Comparison of ENCODE assay signal across 9 mouse cellular contexts in genomic region chr11:118345693-118346092, GRCm38 (mm10). TPM values are rescaled to one million over a fixed set of nuclear protein-coding genes. Genes with fewer than 3 reads are reported as not detected.
DNase-seq lines count a peak whose midpoint lies in the region; ATAC-seq and TF ChIP-seq lines count a peak whose summit lies in the region.
"Had no signal": no experiment of that assay in that cellular context is flagged by ENCODE, and none has a peak within 500 bp of the region (broad histone marks: within the 10 kb centered on the region; RNA-seq: fewer than 3 reads in every experiment).

No protein-coding gene starts in this region.

- H3K9me3 ChIP-seq in heart, embryonic 10.5 days: no peaks in the 10 kb centered on the region
- no peaks in the 10 kb centered on the region for H3K9me3 ChIP-seq in lung, embryonic 14.5 days (ENCODE audit: low read depth, low read length)
- H3K9me3 ChIP-seq in embryonic facial prominence, embryonic 10.5 days: no peaks in the 10 kb centered on the region
- H3K9me3 ChIP-seq in hindbrain, embryonic 14.5 days (ENCODE audit: control insufficient read depth, low read length): no peaks in the 10 kb centered on the region
- H3K9me3 ChIP-seq: liver, embryonic 15.5 days had no signal

- H3K36me3 ChIP-seq in heart, embryonic 10.5 days: 0 out of 2 replicates have a peak, but pooled peaks cover 1% of the 10 kb centered on the region
- H3K36me3 ChIP-seq in lung, embryonic 14.5 days (ENCODE audit: insufficient read depth): no peaks in the 10 kb centered on the region; the same call in 1 of the 2 replicates
- H3K36me3 ChIP-seq in embryonic facial prominence, embryonic 10.5 days (replicated peaks): peaks cover 9% of the 10 kb centered on the region
- no peaks in the 10 kb centered on the region for H3K36me3 ChIP-seq in hindbrain, embryonic 14.5 days (replicated peaks; ENCODE audit: control insufficient read depth, insufficient read depth)
- H3K36me3 ChIP-seq: liver, embryonic 15.5 days had no signal

- H3K27ac ChIP-seq in heart, embryonic 10.5 days: peak overlapping the region; percentile 49; the same call in 1 of the 2 replicates
- H3K27ac ChIP-seq in lung, embryonic 14.5 days (ENCODE audit: low read depth): no peak overlapping the region; the same call in 1 of the 2 replicates
- 0 out of 2 replicates have a peak overlapping the region, but pooled peaks have one; percentile 40 for H3K27ac ChIP-seq in embryonic facial prominence, embryonic 10.5 days (replicated peaks)
- no peak overlapping the region for H3K27ac ChIP-seq in hindbrain, embryonic 14.5 days
- H3K27ac ChIP-seq: liver, embryonic 15.5 days had no signal

- peaks cover 69% of the 10 kb centered on the region for H3K4me1 ChIP-seq in heart, embryonic 10.5 days
- peaks cover 20% of the 10 kb centered on the region for H3K4me1 ChIP-seq in lung, embryonic 14.5 days (ENCODE audit: insufficient read depth)
- peaks cover 68% of the 10 kb centered on the region for H3K4me1 ChIP-seq in embryonic facial prominence, embryonic 10.5 days
- peaks cover 23% of the 10 kb centered on the region for H3K4me1 ChIP-seq in hindbrain, embryonic 14.5 days (replicated peaks; ENCODE audit: control insufficient read depth, insufficient read depth, low read length)

- H3K4me3 ChIP-seq in heart, embryonic 10.5 days: no peak overlapping the region
- H3K4me3 ChIP-seq in lung, embryonic 14.5 days (ENCODE audit: low read depth, low read length): no peak overlapping the region
- H3K4me3 ChIP-seq in embryonic facial prominence, embryonic 10.5 days: no peak overlapping the region
- no peak overlapping the region for H3K4me3 ChIP-seq in hindbrain, embryonic 14.5 days (replicated peaks; ENCODE audit: low read length)
- H3K4me3 ChIP-seq: liver, embryonic 15.5 days had no signal

- 54% methylated on average over 4 of the region's 4 CpGs for WGBS in heart, embryonic 10.5 days
- 34% methylated on average over 4 of the region's 4 CpGs for WGBS in lung, embryonic 14.5 days
- WGBS in embryonic facial prominence, embryonic 10.5 days: 70% methylated on average over 4 of the region's 4 CpGs
- WGBS in hindbrain, embryonic 14.5 days: 52% methylated on average over 4 of the region's 4 CpGs

- no peaks in the 10 kb centered on the region for H3K27me3 ChIP-seq in heart, embryonic 10.5 days (ENCODE audit: insufficient read depth, poor library complexity, severe bottlenecking)
- no peaks in the 10 kb centered on the region for H3K27me3 ChIP-seq in lung, embryonic 14.5 days (ENCODE audit: insufficient read depth, low read length)
- no peaks in the 10 kb centered on the region for H3K27me3 ChIP-seq in embryonic facial prominence, embryonic 10.5 days (replicated peaks; ENCODE audit: low read depth, poor library complexity, severe bottlenecking)
- no peaks in the 10 kb centered on the region for H3K27me3 ChIP-seq in hindbrain, embryonic 14.5 days (ENCODE audit: control insufficient read depth, insufficient read depth, low read length)

- peak; percentile 62 for ATAC-seq in lung, embryonic 14.5 days (ENCODE audit: insufficient read depth)
- ATAC-seq in hindbrain, embryonic 14.5 days (ENCODE audit: low FRiP score): peak; percentile 21; the same call in 1 of the 2 replicates

- no peak for TF ChIP-seq CTCF in lung, embryonic 14.5 days (IDR thresholded peaks at IDR 0.05; ENCODE audit: low read depth)

- H3K9ac ChIP-seq in lung, embryonic 14.5 days: no peak overlapping the region
- H3K9ac ChIP-seq in hindbrain, embryonic 14.5 days: no peak overlapping the region
- H3K9ac ChIP-seq: liver, embryonic 15.5 days had no signal

- peak; percentile 85 for DNase-seq in heart, embryonic 10.5 days (ENCODE audit: low spot score)
- no peak for DNase-seq in heart, adult 18-20 months
- peak; percentile 80 for DNase-seq in lung, embryonic 14.5 days
- DNase-seq in lung, postnatal 25 days (ENCODE audit: low spot score): no peak
- no peak for DNase-seq in embryonic facial prominence, embryonic 10.5 days (ENCODE audit: low spot score)
- peak; percentile 71 for DNase-seq in hindbrain, embryonic 14.5 days (ENCODE audit: low spot score)
- DNase-seq in spleen, adult 18-20 months: no peak
- no peak for DNase-seq in urinary bladder, adult 2 months (ENCODE audit: low spot score)

- H3K4me2 ChIP-seq in lung, embryonic 14.5 days: no peak overlapping the region
- H3K4me2 ChIP-seq in hindbrain, embryonic 14.5 days (replicated peaks): no peak overlapping the region
- H3K4me2 ChIP-seq: liver, embryonic 15.5 days had no signal

RNA-seq across cellular contexts. Expression of gene Cep295nl, which starts 3.4 kb away (rescaled TPM):
- polyA plus RNA-seq in heart, embryonic 10.5 days (2016; fragmentation: Nextera tagmentation; extraction: Ambion mirVana): 0.20 and 0.38 TPM in 2 replicates
- total RNA-seq in heart, adult 18-20 months (2021): under 1 TPM; 0.39 to 0.42 TPM
- 0.57 and 0.62 TPM in 2 replicates for polyA plus RNA-seq in lung, embryonic 14.5 days (2014; fragmentation: Nextera tagmentation; extraction: Ambion mirVana)
- 0.13 and 0.56 TPM in 2 replicates for polyA plus RNA-seq in embryonic facial prominence, embryonic 10.5 days (2016; fragmentation: Nextera tagmentation; extraction: Ambion mirVana)
- 0.17 TPM in 1 of 2 replicates, not detected in the other for polyA plus RNA-seq in hindbrain, embryonic 14.5 days (2014; fragmentation: Nextera tagmentation; extraction: Ambion mirVana)
- 1.3 and 2.3 TPM in 2 replicates for polyA plus RNA-seq in urinary bladder, adult 2 months (2012; rRNA removed)
- polyA plus RNA-seq: liver, embryonic 15.5 days had no signal

RNA-seq across cellular contexts. Expression of gene Timp2, which starts 9.8 kb away (rescaled TPM):
- 37.4 and 39.2 TPM in 2 replicates for polyA plus RNA-seq in heart, embryonic 10.5 days (2016; fragmentation: Nextera tagmentation; extraction: Ambion mirVana)
- total RNA-seq in heart, adult 18-20 months (2021): 100 to 1,000 TPM in 1 of 2 experiments, 10 to 100 TPM in 1; 75.0 to 102 TPM
- 87.3 and 90.4 TPM in 2 replicates for polyA plus RNA-seq in lung, embryonic 14.5 days (2014; fragmentation: Nextera tagmentation; extraction: Ambion mirVana)
- polyA plus RNA-seq in embryonic facial prominence, embryonic 10.5 days (2016; fragmentation: Nextera tagmentation; extraction: Ambion mirVana): 40.0 and 46.9 TPM in 2 replicates
- polyA plus RNA-seq in hindbrain, embryonic 14.5 days (2014; fragmentation: Nextera tagmentation; extraction: Ambion mirVana): 94.3 and 114 TPM in 2 replicates
- 600 and 646 TPM in 2 replicates for polyA plus RNA-seq in urinary bladder, adult 2 months (2012; rRNA removed)

RNA-seq across cellular contexts. Expression of gene Usp36, which starts 55.6 kb away (rescaled TPM):
- 19.5 and 22.4 TPM in 2 replicates for polyA plus RNA-seq in heart, embryonic 10.5 days (2016; fragmentation: Nextera tagmentation; extraction: Ambion mirVana)
- 10 to 100 TPM; 12.3 to 12.4 TPM for total RNA-seq in heart, adult 18-20 months (2021)
- polyA plus RNA-seq in lung, embryonic 14.5 days (2014; fragmentation: Nextera tagmentation; extraction: Ambion mirVana): 18.7 and 19.9 TPM in 2 replicates
- polyA plus RNA-seq in embryonic facial prominence, embryonic 10.5 days (2016; fragmentation: Nextera tagmentation; extraction: Ambion mirVana): 24.1 and 24.2 TPM in 2 replicates
- polyA plus RNA-seq in hindbrain, embryonic 14.5 days (2014; fragmentation: Nextera tagmentation; extraction: Ambion mirVana): 11.9 and 13.6 TPM in 2 replicates
- polyA plus RNA-seq in urinary bladder, adult 2 months (2012; rRNA removed): 17.7 and 20.9 TPM in 2 replicates

RNA-seq across cellular contexts. Expression of gene Lgals3bp, which starts 56.2 kb away (rescaled TPM):
- polyA plus RNA-seq in heart, embryonic 10.5 days (2016; fragmentation: Nextera tagmentation; extraction: Ambion mirVana): 5.1 and 6.2 TPM in 2 replicates
- total RNA-seq in heart, adult 18-20 months (2021): 10 to 100 TPM; 19.6 to 34.9 TPM
- 2.9 and 3.8 TPM in 2 replicates for polyA plus RNA-seq in lung, embryonic 14.5 days (2014; fragmentation: Nextera tagmentation; extraction: Ambion mirVana)
- polyA plus RNA-seq in embryonic facial prominence, embryonic 10.5 days (2016; fragmentation: Nextera tagmentation; extraction: Ambion mirVana): 0.86 and 0.88 TPM in 2 replicates
- polyA plus RNA-seq in hindbrain, embryonic 14.5 days (2014; fragmentation: Nextera tagmentation; extraction: Ambion mirVana): 4.0 and 4.7 TPM in 2 replicates
- 154 and 187 TPM in 2 replicates for polyA plus RNA-seq in urinary bladder, adult 2 months (2012; rRNA removed)

Comparison
In these comparisons a context has a peak if more than half of its experiments do, and no peak if none do; other contexts are left out.
1. DNase-seq: peak in heart, embryonic 10.5 days (single experiment), lung, embryonic 14.5 days (single experiment) and hindbrain, embryonic 14.5 days (single experiment); none in heart, adult 18-20 months (0 of 2), lung, postnatal 25 days (single experiment), embryonic facial prominence, embryonic 10.5 days (single experiment), spleen, adult 18-20 months (0 of 2) and urinary bladder, adult 2 months (single experiment).
2. H3K27ac ChIP-seq: peak in heart, embryonic 10.5 days (single experiment) and embryonic facial prominence, embryonic 10.5 days (single experiment); none in lung, embryonic 14.5 days (single experiment) and hindbrain, embryonic 14.5 days (single experiment).